Mouse (Mus musculus) G1E (cell line): ENCODE measurements at regions not wholly inside any gene's neighbourhood (a gene's known extent, or its start where the extent isn't known, plus 50 kb on each side); places are given as distances from the start of the nearest gene placed in this dataset.

Experiments
- CTCF ChIP-seq: IDR thresholded peaks from 2 replicates; pipeline ENCODE4 v1.5.1; 2012; ENCODE audit warnings: low read depth, low read length, inconsistent platforms, mixed read lengths
- GATA2 ChIP-seq: IDR thresholded peaks from 2 replicates; pipeline ENCODE4 v1.6.1; 2012; ENCODE audit warnings: low read depth, low read length, inconsistent platforms, borderline replicate concordance

DNA sequence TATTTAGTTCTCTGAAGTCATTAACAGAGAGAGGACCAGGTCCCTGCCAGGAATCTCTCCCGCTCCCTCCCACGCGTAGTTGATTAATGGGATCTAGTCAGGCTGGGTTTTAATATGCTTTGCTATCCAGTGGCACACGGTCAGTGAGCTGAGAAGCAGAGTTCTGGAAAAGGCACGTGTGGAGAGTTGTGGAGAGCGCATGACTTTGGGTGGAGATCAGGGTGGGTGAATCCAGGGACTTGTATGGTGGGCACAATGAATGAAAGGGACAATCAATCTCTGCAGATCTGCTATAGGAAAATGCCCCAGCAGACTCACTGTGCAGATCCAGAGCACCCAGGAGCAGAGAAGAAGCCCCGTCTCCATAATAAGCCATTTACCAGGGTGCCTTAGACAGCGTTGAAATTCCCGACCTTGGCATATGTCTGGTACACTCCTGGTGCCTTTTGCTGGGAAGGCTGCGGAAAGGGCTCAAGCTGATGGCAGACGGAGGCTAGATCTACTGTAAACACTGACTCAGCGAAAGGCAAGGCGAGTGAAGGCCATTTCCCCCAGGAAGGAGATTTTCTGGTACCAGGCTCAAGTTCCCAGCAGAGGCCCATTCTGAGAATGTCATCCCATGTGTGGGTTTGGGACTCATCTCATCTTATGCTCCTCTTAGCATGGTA, 222.5 kb downstream of the Fam43a start:
- TF ChIP-seq CTCF, result no peak
- no peak for TF ChIP-seq GATA2
